Mouse (Mus musculus): Measurements from ENCODE around the gene Mmadhc. TPM values are rescaled to one million over a fixed set of nuclear protein-coding genes. Genes with fewer than 3 reads are reported as not detected.

Mmadhc gene
- polyA plus RNA-seq, 1 experiment from 2014 or later: 153 TPM

Other genes starting within 250 kb of the Mmadhc start
- gene Lypd6, start 230.4 kb downstream of the Mmadhc start, polyA plus RNA-seq (2015; fragmentation: Nextera tagmentation; extraction: Ambion mirVana): 11.4 and 14.6 TPM in 2 replicates